ENCODE assay signal across 13 mouse cellular contexts in the genomic region with DNA sequence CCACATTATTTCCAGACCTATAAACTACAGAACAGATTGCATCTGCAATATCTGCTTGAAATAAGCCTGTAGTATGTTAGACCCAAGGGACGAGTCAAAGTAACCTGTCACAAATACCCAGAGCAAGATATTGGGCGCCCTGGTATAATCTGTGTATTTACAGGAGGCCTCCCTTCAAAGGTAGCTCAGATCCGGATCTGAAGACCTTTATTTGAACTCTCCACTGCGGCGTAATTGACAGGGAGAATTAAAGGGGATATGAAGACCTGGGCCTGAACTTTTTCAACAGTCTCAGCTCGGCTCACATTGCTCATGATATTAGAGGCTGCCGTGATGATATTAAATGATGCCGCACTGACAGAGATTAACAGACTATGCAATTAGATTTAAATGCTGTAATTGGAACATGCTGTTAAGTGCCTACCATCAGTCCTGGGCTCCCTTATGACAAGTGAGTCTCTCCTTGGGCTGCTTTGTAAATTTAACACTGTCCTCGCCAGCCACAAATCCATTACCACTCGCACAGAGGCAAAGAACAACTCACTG.
DNase-seq lines count a peak whose midpoint lies in the region; ATAC-seq lines count a peak whose summit lies in the region.
"Had no signal": no experiment of that assay in that cellular context is flagged by ENCODE, and none has a peak within 500 bp of the region (broad histone marks: within the 10 kb centered on the region; RNA-seq: fewer than 3 reads in every experiment).

No protein-coding gene starts in this region.

- H3K36me3 ChIP-seq in intestine, embryonic 14.5 days (ENCODE audit: control insufficient read depth, insufficient read depth, low read length) = no peaks in the 10 kb centered on the region
- H3K36me3 ChIP-seq in intestine, embryonic 16.5 days (ENCODE audit: control insufficient read depth, insufficient read depth, low read length) = no peaks in the 10 kb centered on the region
- H3K36me3 ChIP-seq in hindbrain, embryonic 12.5 days = no peaks in the 10 kb centered on the region
- H3K36me3 ChIP-seq in midbrain, embryonic 15.5 days (replicated peaks) = no peaks in the 10 kb centered on the region
- no peaks in the 10 kb centered on the region for H3K36me3 ChIP-seq in heart, embryonic 12.5 days

- H3K4me3 ChIP-seq in intestine, embryonic 14.5 days (ENCODE audit: low read depth, low read length) = no peak overlapping the region
- H3K4me3 ChIP-seq in intestine, embryonic 16.5 days (ENCODE audit: low read length) = no peak overlapping the region
- no peak overlapping the region for H3K4me3 ChIP-seq in hindbrain, embryonic 12.5 days
- H3K4me3 ChIP-seq in midbrain, embryonic 15.5 days = no peak overlapping the region
- H3K4me3 ChIP-seq in heart, embryonic 12.5 days = no peak overlapping the region

- no peak for DNase-seq in intestine, embryonic 14.5 days (ENCODE audit: low spot score)
- DNase-seq in embryo, embryonic 9.5 days (ENCODE audit: extremely low spot score) = peak; percentile 14
- no peak for DNase-seq in gastrocnemius, adult 18-20 months (ENCODE audit: low spot score)
- DNase-seq: cerebellum, adult 8-10 months; gastrocnemius, postnatal 10 days; lung, adult 18-20 months; right cerebral cortex, postnatal 25 days had no signal

- ATAC-seq in intestine, embryonic 14.5 days (replicated peaks; ENCODE audit: low FRiP score, low TSS enrichment, low read depth) = peak; percentile 19; the same call in 1 of the 2 replicates
- ATAC-seq in intestine, embryonic 16.5 days = no peak
- 0 out of 2 replicates have a peak, but pooled peaks have one; percentile 21 for ATAC-seq in hindbrain, embryonic 12.5 days (ENCODE audit: low FRiP score)
- ATAC-seq in midbrain, embryonic 15.5 days (replicated peaks) = peak; percentile 56; the same call in 1 of the 2 replicates
- no peak for ATAC-seq in activated CD4-positive, CD25-positive, alpha-beta regulatory T cell, adult 4 months
- no peak for ATAC-seq in heart, embryonic 12.5 days (ENCODE audit: insufficient number of reproducible peaks, low FRiP score)
- ATAC-seq: inflammation-experienced regulatory T-cells, adult 6 months had no signal

- H3K27ac ChIP-seq in intestine, embryonic 14.5 days (ENCODE audit: low read depth) = no peak overlapping the region
- no peak overlapping the region for H3K27ac ChIP-seq in intestine, embryonic 16.5 days (ENCODE audit: low read length)
- 0 out of 2 replicates have a peak overlapping the region, but pooled peaks have one; percentile 44 for H3K27ac ChIP-seq in hindbrain, embryonic 12.5 days
- no peak overlapping the region for H3K27ac ChIP-seq in midbrain, embryonic 15.5 days
- H3K27ac ChIP-seq in heart, embryonic 12.5 days (ENCODE audit: poor library complexity, severe bottlenecking) = no peak overlapping the region

- H3K4me1 ChIP-seq in intestine, embryonic 14.5 days (replicated peaks; ENCODE audit: control insufficient read depth, insufficient read depth, low read length) = peaks cover 16% of the 10 kb centered on the region
- 0 out of 2 replicates have a peak, but pooled peaks cover 6% of the 10 kb centered on the region for H3K4me1 ChIP-seq in intestine, embryonic 16.5 days (ENCODE audit: control insufficient read depth, insufficient read depth, low read length)
- H3K4me1 ChIP-seq in hindbrain, embryonic 12.5 days = peaks cover 20% of the 10 kb centered on the region
- H3K4me1 ChIP-seq in midbrain, embryonic 15.5 days = no peaks in the 10 kb centered on the region; the same call in 1 of the 2 replicates
- H3K4me1 ChIP-seq in heart, embryonic 12.5 days (replicated peaks) = peaks cover 6% of the 10 kb centered on the region

- H3K27me3 ChIP-seq in intestine, embryonic 14.5 days (replicated peaks; ENCODE audit: control insufficient read depth, insufficient read depth, low read length) = no peaks in the 10 kb centered on the region
- no peaks in the 10 kb centered on the region for H3K27me3 ChIP-seq in intestine, embryonic 16.5 days (replicated peaks; ENCODE audit: control insufficient read depth, insufficient read depth, low read length)
- H3K27me3 ChIP-seq in hindbrain, embryonic 12.5 days = no peaks in the 10 kb centered on the region
- no peaks in the 10 kb centered on the region for H3K27me3 ChIP-seq in midbrain, embryonic 15.5 days (replicated peaks)
- H3K27me3 ChIP-seq in heart, embryonic 12.5 days (replicated peaks) = no peaks in the 10 kb centered on the region

- no peaks in the 10 kb centered on the region for H3K9me3 ChIP-seq in intestine, embryonic 14.5 days (ENCODE audit: control insufficient read depth, low read length)
- no peaks in the 10 kb centered on the region for H3K9me3 ChIP-seq in intestine, embryonic 16.5 days (ENCODE audit: control insufficient read depth, low read length)
- no peaks in the 10 kb centered on the region for H3K9me3 ChIP-seq in hindbrain, embryonic 12.5 days (replicated peaks)
- H3K9me3 ChIP-seq in midbrain, embryonic 15.5 days = no peaks in the 10 kb centered on the region
- no peaks in the 10 kb centered on the region for H3K9me3 ChIP-seq in heart, embryonic 12.5 days (replicated peaks)

- H3K4me2 ChIP-seq in intestine, embryonic 14.5 days (ENCODE audit: low read length) = no peak overlapping the region
- no peak overlapping the region for H3K4me2 ChIP-seq in intestine, embryonic 16.5 days (ENCODE audit: low read depth, low read length)
- no peak overlapping the region for H3K4me2 ChIP-seq in hindbrain, embryonic 12.5 days (replicated peaks)
- no peak overlapping the region for H3K4me2 ChIP-seq in midbrain, embryonic 15.5 days
- H3K4me2 ChIP-seq in heart, embryonic 12.5 days = no peak overlapping the region

- H3K9ac ChIP-seq in intestine, embryonic 14.5 days (ENCODE audit: low read length) = no peak overlapping the region
- no peak overlapping the region for H3K9ac ChIP-seq in intestine, embryonic 16.5 days (ENCODE audit: low read depth, low read length)
- H3K9ac ChIP-seq in hindbrain, embryonic 12.5 days = no peak overlapping the region
- no peak overlapping the region for H3K9ac ChIP-seq in midbrain, embryonic 15.5 days
- no peak overlapping the region for H3K9ac ChIP-seq in heart, embryonic 12.5 days

- WGBS in intestine, embryonic 14.5 days = 38% methylated on average over 10 of the region's 10 CpGs
- WGBS in intestine, embryonic 16.5 days = 47% methylated on average over 10 of the region's 10 CpGs
- WGBS in hindbrain, embryonic 12.5 days = 63% methylated on average over 10 of the region's 10 CpGs
- 63% methylated on average over 10 of the region's 10 CpGs for WGBS in midbrain, embryonic 15.5 days
- WGBS in heart, embryonic 12.5 days = 64% methylated on average over 10 of the region's 10 CpGs

Comparison
In these comparisons a context has a peak if more than half of its experiments do, and no peak if none do; other contexts are left out.
1. ATAC-seq: peak in intestine, embryonic 14.5 days (single experiment), hindbrain, embryonic 12.5 days (single experiment) and midbrain, embryonic 15.5 days (single experiment); none in intestine, embryonic 16.5 days (single experiment), activated CD4-positive, CD25-positive, alpha-beta regulatory T cell, adult 4 months (single experiment) and heart, embryonic 12.5 days (single experiment).